Mouse (Mus musculus): Measurements from ENCODE around the gene Yaf2.

The Yaf2 gene

DNA sequence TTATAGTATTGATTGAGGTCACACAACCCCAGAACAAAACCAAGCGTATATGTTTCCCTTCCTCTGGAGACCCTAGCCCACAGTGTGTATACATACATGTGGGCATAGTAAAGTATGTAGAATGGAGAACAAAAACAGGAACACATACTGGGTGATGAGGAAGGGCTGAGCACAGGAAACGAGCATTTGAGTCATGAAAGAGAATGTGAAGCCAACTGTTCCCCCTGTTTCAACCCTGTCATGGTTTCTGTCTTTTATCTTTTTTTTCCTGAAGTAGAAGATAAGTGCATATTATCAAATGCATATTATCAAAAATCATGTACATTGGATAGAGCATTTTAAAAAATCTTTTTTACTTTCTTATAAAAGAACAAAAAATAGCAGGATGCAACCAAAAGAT lies 49.1 kb downstream of the Yaf2 start:
- DNase-seq (ENCODE audit: low read depth, low spot score), result no peak

DNA sequence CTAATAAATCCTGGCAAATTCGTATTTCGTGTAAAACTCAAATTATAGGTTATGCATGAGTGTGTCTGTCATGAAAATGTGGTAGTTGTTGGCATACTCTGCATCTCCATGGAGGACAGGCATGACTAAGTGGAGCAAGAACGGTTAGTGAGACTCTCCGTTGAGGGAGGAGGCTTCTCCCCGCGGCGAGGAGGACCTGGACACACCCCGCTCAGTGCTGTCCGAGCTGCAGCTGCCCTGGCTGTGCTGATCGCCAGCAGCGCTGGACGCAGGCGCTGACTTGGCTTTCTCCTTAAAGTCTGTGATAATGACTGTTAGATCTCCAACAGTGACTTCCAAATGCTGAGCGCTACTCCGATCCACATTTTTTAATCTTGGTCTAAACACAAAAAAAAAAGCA lies 51.5 kb downstream of the Yaf2 start:
- DNase-seq (ENCODE audit: low read depth, low spot score), result no peak

DNA sequence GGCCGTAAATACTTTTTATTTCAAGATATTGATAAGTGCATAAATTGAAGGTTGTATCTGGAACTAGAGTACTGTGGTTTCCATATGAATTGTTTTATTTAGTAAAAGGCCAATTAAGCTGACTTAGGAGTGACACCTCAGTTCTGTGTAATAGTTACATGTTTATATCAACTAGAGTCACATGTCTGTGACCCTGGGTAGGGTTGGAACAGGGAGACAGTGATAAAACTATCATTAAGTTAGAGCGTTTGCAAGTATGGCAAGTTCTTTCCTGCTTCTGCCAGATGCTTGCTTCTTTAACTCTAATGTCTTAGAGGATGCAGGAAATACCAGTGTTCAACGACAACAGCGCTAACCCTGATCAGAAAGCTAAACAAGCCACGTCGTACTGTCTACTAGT lies 52.4 kb downstream of the Yaf2 start:
- DNase-seq (ENCODE audit: low read depth, low spot score), result no peak

DNA sequence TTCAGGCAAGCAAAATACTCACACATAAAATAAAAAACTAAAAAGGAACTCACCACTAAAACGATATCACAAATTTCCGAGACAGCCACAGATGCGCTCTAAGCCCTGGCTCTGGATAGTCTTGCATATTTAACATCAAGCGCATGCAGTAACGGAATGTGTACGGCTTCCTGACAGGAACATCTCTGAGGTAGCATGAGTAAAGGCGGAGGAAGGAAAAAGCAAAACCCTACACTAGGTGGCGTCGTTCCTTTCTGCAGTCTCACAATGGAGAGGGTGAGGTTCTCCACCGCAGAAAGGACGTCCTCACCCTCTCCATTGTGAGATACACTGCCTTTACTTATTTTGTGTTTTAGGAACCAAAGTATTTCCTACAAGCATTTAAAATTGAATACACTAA lies 53.4 kb downstream of the Yaf2 start:
- peak; percentile 29 for DNase-seq (ENCODE audit: low read depth, low spot score)

DNA sequence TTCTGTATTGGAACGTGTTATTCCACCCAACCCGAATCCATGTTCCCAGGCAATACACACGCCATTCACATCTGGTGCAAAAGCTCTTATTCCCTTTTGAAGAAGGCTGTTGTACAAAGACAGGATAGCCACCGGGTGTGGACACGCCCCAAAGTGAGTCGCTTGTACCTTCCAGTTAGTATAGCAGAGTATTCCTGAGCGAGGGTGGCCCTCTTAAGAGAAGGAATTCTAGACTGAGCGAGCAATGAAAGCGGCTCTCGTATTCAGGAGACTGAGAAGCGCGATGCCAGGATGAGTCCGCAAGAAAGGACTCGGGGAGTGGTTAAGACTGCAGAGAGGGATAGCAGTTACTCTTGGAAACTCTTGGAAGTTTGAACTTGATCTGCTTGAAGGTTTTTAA lies 60.5 kb downstream of the Yaf2 start:
- DNase-seq (ENCODE audit: low read depth, low spot score), result no peak

DNA sequence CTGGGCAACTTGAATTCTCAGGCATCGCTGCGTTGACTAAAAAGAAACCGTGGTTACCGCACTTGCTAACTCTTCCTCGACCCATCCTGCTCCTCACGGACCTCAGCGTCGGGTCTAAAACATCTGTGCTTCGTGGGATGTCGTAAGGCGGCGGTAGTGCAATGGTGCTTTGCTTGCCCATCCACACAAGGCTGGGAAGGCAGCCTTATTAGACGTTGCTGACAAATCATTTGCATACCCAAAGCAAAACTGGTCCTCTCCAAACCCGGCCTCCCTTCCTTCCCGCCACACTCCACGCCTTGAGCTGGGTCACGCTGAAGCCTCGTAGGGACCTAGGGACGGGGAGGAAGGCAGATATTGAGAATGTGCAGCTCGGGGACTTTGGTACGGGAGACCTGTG lies 61.1 kb downstream of the Yaf2 start:
- no peak for DNase-seq (ENCODE audit: low read depth, low spot score)

DNA sequence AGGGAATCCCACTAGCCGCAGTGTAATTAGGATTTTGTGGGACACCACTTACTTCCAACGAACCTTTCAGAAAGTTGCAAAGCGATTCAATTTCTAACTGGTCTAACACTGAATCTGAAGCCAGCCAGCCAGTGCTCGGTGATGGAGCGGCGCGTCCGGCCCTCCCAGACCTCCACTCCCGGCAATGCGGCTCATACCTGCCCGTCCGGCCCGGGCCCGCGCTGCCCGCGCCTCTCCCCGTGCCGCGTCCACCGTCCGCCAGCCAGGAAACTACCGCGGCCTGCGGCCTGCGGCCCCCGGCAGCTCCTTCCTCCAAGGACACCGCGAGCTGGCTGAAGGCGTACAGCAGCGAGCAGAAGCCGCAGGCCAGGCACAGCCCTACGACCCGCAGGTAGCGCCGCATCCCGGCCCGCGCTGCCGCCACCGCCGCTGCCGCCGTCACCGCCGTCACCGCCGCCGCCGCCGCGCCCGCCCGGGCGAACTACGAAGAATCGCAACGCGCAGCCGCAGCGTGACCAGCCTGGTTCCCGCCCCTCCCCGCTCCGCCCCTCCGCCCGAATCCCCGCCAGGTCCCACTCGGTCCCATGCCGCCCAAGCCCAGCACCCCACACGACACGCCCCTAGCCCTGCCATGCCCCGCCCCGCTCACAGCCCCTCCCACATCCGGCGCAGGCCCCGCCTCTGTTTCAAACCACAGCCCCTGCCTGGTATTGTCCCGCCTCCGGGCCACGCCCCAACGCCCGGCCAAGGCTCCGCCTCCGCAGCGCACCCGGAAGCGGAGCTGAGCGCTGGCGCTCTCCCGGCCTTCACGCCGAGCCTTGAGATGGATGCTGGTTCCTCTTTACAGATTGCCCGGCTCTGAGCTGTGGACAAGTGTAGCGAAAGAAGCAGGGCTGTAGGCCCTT lies 61.8 kb downstream of the Yaf2 start, which contains the start of gene Gxylt1:
Gene Gxylt1 (minus strand): TSS at position 501 of the 905 bp plus-strand sequence.
- peak; percentile 83 for DNase-seq (ENCODE audit: low read depth, low spot score)

DNA sequence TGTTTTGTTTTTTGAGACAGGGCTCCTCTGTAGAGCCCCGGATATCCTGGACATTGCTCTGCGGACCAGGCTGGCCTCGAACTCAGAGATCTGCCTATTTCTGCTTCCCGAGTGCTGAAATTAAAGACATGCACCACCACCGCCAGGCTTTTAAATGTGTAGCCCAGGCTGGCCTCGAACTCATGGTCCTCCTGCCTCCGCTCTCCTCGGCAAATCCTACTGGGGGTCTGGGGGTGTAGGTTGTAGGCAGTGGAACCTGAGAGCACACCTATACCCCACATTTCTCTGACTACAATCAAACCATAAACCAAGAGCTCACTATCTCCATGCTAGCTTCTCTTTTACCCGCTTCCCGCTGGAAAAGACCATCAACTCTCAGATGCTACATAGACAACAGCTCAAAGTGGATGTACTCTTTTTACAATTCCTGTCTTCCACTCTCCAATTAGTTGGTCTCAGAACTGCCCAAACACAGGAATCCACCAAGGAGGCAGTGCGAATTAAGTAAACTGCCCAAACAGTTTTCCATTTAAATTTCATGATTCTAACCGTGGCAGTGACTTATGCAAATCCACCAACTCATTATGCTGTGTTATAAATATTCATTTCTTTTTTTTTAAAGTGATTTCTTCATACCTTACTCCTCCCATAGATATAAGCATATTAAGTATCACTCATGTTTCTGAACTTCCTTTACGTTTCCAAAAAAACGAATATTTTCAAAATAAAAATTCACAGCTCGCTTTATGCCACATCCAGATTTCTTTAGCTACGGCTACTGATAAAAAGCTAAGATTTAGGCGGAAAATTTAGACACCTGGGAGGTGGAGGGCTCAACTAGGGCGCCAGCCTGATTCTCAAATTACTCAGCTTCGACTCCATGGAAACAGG lies 62.7 kb downstream of the Yaf2 start:
- DNase-seq (ENCODE audit: low read depth, low spot score), result no peak

DNA sequence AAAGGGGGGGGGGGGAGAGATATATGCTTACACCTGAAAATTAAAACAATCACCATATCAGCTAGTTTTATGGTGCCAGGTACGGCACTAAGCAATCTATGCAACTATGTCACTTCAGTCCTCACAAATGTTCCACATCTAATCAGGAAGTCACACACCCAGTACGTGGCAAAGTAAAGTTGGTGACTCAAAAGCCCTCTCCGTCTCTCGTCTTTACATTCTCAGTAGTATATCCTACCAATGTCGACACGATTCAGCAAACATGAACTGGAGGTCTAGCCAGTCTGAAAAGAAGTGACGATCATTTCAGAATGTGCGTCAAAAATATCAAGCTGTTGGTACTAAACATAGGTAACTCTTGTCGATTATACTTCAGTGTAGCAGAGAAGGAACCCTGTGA lies 63.8 kb downstream of the Yaf2 start:
- DNase-seq (ENCODE audit: low read depth, low spot score), result no peak

DNA sequence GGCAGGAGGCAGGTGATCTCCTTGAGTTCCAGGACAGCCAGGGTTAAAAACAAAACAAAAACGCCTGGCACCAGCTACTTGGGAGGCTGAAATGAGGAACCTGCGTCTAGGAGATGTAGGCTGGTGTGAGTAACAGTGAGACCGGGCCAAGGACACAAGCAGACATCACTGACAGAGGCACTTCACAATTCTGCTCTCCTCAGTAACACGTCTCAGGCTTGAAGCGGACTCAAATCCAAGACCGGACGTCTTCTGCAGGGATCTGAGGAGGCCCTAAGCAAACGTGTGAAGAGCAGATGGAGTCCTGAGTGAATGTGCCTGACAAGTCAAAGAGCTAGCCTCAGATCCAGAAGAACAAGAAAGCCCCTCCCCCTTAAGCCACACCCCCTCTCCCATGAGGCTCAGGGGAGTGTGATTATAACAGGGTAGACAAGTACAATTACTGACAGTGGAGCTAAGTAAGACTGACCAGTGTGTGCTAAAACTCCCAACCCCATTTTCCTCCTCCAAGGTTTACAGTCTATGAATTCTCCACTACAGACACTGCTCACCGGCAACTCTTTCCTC lies 66.4 kb downstream of the Yaf2 start:
- DNase-seq (ENCODE audit: low read depth, low spot score), result no peak

DNA sequence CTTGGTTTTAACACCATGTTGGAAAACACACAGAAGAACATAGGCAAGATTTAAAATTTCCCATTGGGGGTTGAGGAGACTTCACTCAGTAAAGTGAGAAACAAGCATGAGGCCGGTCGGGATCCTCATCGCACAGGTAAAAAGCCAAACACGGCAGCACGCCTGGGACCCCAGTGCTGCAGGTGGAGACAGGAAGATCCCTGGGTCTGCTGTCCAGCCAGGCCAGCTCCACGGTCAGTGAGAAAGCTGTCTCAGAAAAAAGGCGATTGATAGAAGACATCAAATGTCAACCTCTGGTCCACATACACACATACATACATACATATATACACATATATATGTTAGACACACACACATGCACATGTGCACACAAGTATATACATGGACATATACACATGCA lies 67.2 kb downstream of the Yaf2 start:
- no peak for DNase-seq (ENCODE audit: low read depth, low spot score)

DNA sequence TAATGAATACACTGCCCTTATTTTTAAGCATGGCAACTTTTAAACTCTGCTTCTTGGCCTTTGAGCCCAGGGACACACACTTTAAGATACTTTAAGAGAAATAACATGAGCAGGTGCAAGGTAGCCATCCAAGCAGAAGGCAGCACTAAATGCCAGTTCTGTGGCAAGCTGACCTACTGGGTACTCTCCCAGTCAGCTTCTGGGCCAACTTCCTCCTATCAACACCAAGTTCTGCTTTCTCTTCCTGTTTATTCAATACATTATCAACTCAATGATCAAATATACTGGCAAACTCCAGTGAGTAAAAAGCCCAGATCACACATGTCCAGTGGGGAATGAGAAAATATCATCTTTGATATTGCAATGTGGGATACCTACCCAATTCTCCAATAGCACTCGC lies 68.7 kb downstream of the Yaf2 start:
- no peak for DNase-seq (ENCODE audit: low read depth, low spot score)

DNA sequence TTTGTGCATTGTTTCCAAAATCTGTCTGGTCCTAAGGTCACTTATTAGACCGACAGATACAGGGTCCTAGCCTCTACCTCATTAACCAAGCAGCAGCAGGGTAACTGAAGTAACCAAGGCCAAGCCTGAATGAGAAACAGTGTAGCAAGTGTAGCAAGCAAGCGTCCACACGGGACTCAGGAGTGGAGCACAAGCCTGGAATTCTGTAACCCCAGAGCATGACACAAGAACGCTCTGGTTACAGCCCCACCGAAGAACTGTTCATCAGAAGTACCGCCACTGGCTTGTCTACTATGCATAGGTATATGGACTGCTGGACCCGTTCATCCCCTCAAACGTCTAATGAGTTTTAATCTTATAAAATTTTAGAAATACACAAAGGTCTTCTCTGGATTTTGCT lies 69.3 kb downstream of the Yaf2 start:
- no peak for DNase-seq (ENCODE audit: low read depth, low spot score)

DNA sequence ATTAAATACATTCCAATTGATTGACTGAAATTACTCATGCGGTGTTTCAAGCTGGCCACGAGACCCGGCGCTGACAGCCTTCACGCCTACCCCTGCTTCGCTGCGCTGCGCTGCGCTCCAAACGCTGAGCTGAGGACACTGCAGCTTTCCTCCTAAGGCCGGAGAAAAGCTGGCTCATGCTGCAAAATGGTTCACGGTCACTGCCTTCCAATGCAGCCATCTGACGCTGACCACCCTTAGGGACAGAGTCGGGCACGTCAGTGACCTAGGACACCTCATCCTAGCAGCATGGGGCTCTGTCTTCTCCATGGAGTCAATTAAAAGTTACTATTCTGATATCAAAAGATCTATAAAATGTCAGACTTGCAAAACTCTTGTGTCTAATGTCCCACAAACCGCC lies 70.4 kb downstream of the Yaf2 start:
- DNase-seq (ENCODE audit: low read depth, low spot score), result no peak

DNA sequence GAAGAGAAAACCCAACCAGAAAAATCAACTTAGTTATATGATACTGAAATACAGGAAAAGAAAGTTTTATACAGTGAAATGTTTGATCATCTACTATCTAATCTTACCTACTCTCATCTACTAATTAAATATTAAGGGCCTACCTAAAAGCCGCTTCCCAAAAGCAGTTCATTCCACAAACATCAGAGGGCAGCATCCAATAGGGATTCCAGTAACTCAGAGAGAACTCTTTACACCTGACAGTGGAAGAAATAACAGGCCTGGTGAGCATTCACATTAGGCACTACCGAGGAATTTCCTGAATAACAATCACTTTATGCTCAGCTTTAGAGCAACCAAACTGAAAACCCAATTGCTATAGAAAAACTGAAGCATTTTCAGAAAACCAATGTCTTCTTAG lies 71.0 kb downstream of the Yaf2 start:
- DNase-seq (ENCODE audit: low read depth, low spot score), result no peak

DNA sequence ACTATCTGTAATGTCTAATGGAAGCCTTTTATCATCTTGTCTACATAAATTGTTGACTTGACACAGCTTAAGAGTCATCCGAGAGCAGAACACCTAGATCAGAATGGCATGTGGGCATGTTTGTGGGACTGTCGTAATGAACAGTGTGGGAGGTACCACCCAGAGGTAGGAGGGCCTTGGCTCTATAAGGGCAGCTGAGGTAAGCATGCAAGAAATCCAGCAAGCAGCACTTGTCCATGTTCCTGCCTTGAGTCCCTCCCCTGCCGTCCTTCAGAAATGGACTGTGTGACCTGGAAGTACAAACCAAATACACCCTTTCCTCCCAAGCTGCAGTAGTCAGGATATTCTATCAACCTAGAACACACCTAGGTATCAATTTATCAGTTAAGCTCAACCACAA lies 71.5 kb downstream of the Yaf2 start:
- no peak for DNase-seq (ENCODE audit: low read depth, low spot score)

DNA sequence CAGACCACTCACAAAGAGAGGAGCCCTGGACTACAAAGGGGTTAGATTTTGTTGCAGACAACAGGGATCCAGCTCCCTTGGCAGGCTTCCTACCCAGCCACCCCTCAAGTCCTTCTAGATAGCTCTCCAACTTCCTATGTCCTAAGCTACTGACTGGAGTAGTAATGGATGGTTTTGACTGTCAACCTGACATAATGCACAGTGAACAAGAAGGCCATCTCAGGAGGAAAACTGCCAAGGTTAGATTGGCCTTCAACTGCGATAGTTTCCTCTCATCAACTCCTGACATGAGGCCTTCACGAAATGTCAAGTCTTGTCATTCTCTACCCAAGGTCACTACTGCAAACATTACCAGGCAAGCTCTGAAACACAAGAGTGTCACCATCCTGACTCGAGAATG lies 72.5 kb downstream of the Yaf2 start:
- DNase-seq (ENCODE audit: low read depth, low spot score), result no peak

DNA sequence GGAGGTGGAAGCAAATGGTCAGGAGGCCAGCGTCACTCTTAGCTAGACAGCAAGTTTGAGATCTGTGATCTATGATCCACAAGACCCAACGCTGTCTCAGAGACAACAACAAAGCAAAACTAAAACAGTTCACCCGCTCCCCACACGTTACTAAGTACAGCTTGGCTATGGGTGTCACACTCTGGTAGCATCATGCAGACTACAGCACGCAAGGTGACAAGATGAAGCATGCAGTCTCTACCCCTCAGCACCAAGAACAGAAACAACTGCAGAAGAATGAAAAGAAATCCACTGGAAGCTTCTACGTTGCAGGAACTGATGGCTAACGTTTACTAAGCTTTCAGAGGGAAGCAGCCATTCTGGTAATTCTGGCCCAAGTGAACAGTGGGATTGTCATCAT lies 73.2 kb downstream of the Yaf2 start:
- no peak for DNase-seq (ENCODE audit: low read depth, low spot score)

DNA sequence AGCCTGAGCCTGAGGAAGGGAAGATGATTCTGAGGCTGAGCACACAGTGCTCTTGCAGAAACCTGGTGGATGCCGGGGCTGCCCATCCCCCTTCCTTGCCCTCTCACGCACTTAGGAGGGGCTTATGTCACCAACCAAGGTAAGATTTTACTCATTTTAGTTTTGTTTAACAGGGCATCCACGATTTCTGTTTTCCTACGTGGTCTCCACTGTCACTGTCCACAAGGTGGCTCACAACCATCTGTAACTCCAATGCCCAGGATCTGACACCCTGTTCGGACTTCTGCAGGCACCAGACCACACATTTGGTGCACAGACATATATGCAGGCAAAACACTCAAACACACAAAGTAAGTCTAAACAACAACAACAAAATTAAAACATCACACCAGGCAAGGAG lies 73.9 kb downstream of the Yaf2 start:
- no peak for DNase-seq (ENCODE audit: low read depth, low spot score)

DNA sequence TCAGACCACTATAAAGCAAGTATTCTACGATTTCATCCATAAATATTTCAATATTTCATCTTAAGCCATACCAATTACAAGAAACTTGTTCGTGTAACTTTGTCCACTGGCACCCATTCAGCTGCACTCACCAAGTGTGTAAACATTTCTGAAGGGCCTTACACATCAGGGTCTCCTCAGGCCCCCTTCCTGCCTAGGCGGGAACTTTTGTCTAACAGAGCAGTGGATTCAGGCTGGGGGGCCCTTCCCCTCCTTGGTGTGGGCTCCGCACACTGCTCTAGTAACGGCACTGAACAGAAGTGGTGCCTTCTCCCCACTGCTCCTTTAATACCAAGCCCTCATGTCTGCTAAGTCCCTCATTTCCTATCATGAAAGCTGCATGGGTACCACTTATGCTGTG lies 74.5 kb downstream of the Yaf2 start:
- DNase-seq (ENCODE audit: low read depth, low spot score), result no peak

DNA sequence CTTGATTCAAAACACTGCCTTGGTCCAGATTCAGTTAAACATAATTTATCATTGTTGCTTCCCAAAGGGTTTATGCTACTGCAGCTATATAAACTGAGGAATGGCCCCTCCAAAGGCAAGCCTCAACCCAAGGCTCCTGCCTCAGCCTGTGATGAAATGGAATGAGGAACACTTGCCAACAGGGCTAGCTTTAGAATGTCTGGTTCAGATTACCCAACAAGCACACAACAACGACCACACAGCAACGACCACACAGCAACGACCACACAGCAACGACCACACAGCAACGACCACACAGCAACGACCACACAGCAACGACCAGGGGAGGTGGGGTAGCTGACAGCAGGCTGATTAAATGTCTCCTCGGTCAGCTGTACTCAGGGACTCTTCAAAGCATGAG lies 76.8 kb downstream of the Yaf2 start:
- DNase-seq (ENCODE audit: low read depth, low spot score), result no peak

DNA sequence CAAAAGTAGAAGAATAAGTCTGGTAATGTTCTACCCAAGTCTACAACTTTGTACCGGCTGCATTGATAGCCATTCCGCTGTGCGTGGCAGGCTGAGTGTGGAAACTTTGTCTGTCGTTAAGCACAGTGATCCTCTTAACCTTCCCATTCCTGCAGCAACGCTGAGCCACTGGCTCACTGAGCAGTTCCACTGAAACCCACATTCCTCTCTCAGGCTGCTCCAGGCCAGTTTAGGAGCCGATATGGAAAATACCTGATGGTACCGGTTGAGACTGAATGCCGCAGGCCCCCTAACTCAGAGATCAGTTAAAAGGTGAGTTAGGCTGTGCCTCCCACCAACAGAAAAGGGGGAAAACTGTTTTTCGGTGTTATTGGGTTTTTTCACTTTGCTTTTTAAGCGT lies 81.4 kb downstream of the Yaf2 start:
- no peak for DNase-seq (ENCODE audit: low read depth, low spot score)

Data from WW6 (cell line).